Mouse (Mus musculus) midbrain, postnatal 0 days (tissue): Measurements from ENCODE around the gene Trim62. TPM values are rescaled to one million over a fixed set of nuclear protein-coding genes. Genes with fewer than 3 reads are reported as not detected.

Source experiments
- ATAC-seq: fragments of 200-750 bp; cut with Nextera tagmentation; 2 replicates; pipeline ENCODE4 v1.8.0; 2017; ENCODE audit warnings: moderate number of reproducible peaks, mild to moderate bottlenecking, moderate TSS enrichment, moderate library complexity; ENCODE audit not compliant: low FRiP score
- DNase-seq: peaks from one replicate; pipeline ENCODE4 v3.0.0-alpha.2; 2015; ENCODE audit warnings: low spot score
- H3K27ac ChIP-seq: fragments of 300-500 bp; sonication (generic); 2 replicates; pipeline ENCODE4 v1.5.1; 2014; ENCODE audit warnings: low read depth, mild to moderate bottlenecking, low read length, mixed read lengths
- H3K27me3 ChIP-seq: fragments of 300-500 bp; sonication (generic); 2 replicates; pipeline ENCODE4 v1.6.1; 2014; ENCODE audit warnings: low read length, control low read depth, mixed read lengths; ENCODE audit not compliant: insufficient read depth
- H3K36me3 ChIP-seq: fragments of 300-500 bp; sonication (generic); 2 replicates; pipeline ENCODE4 v1.6.1; 2014; ENCODE audit warnings: low read length, control low read depth, mixed read lengths; ENCODE audit not compliant: insufficient read depth
- H3K4me1 ChIP-seq: fragments of 300-500 bp; sonication (generic); 2 replicates; pipeline ENCODE4 v1.6.1; 2014; ENCODE audit warnings: mild to moderate bottlenecking, control low read depth, antibody characterized with exemption, low read length, mixed read lengths; ENCODE audit not compliant: insufficient read depth
- H3K4me2 ChIP-seq: fragments of 300-500 bp; sonication (generic); 2 replicates; pipeline ENCODE4 v1.6.1; 2014; ENCODE audit warnings: low read depth, mild to moderate bottlenecking, low read length, mixed read lengths; ENCODE audit not compliant: poor library complexity, severe bottlenecking
- H3K4me3 ChIP-seq: fragments of 300-500 bp; sonication (generic); 2 replicates; pipeline ENCODE4 v1.5.1; 2014; ENCODE audit warnings: low read depth, mild to moderate bottlenecking, low read length, moderate library complexity
- H3K9ac ChIP-seq: fragments of 300-500 bp; sonication (generic); replicated peaks from 2 replicates; pipeline ENCODE4 v1.6.1; 2014; ENCODE audit warnings: mild to moderate bottlenecking, low read length, moderate library complexity, mixed read lengths; ENCODE audit not compliant: poor library complexity, severe bottlenecking
- H3K9me3 ChIP-seq: fragments of 300-500 bp; sonication (generic); 2 replicates; pipeline ENCODE4 v1.6.1; 2016; ENCODE audit warnings: low read length, control low read depth
- CTCF ChIP-seq: IDR thresholded peaks from 2 replicates; pipeline ENCODE4 v1.5.1; 2016; ENCODE audit warnings: antibody characterized with exemption, mild to moderate bottlenecking
- WGBS: fragments of 180-500 bp; shearing (Covaris S2); extraction: QIAGEN DNeasy Blood & Tissue Kit; methylation state at CpG from one replicate; pipeline ENCODE4 v1.1.7; 2014; 5-methylcytosine and 5-hydroxymethylcytosine counted together
- polyA plus RNA-seq: library from polyadenylated mRNA; unstranded; fragments of >200 nt; fragmentation: Nextera tagmentation; extraction: Ambion mirVana; gene quantifications from 2 replicates; pipeline ENCODE4 v1.2.1, GENCODE M21; 2015
- total RNA-seq: library from RNA; depleted of rRNA; stranded (reverse); fragments of >200 nt; gene quantifications from 2 replicates; pipeline ENCODE4 v1.2.3, GENCODE M21; 2014

Gene Trim62
- total and polyA plus RNA-seq, 2 experiments from 2014 or later: 25.2 to 26.8 TPM

DNA sequence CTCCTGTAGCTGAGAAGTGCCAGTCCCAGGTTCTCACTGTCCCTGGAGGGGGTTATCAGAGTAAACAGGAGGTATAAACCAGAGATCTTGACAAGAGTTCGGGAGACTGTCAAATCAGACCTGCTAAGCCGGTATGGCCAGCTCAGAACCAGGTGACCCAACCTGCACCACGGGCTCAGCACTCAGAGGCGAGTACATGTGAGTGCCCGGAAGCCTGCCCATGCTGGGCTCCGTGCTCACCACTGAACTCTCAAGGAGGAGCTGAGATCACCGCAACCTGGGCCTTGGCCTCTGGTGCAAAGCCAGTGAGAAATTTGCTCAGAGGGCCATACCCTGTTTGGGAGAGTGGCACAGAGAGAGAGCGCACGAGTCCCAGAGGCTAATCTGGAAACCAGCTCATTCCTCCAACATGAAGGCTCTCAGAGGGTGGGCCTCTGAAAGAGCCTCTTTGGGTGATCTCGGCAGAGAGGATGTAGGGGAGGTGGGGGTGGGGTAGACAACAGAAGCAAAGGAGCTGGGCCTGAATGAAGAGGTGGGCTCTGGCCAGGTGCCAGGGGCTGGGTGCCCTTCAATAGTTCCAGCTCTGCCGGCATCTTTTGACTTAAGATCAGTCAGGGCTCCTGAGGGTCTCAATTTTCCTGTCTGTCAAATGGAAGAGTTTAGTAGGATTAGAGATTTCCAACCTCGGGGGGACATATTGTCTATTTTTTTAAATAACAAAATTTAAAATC lies 24.0 kb downstream of the Trim62 start:
- DNase-seq (no peak), ATAC-seq (no peak)
- Histone ChIP-seq H3K4me1 (no peaks in the 10 kb centered on the region), H3K27ac (no peak overlapping the region), H3K4me3 (no peak overlapping the region), H3K9ac (no peak overlapping the region), H3K36me3 (peaks cover 39% of the 10 kb centered on the region), H3K27me3 (no peaks in the 10 kb centered on the region), H3K9me3 (no peaks in the 10 kb centered on the region), H3K4me2 (no peak overlapping the region)
- 72% methylated on average over 12 of the region's 12 CpGs for WGBS
- TF ChIP-seq CTCF: no peak

DNA sequence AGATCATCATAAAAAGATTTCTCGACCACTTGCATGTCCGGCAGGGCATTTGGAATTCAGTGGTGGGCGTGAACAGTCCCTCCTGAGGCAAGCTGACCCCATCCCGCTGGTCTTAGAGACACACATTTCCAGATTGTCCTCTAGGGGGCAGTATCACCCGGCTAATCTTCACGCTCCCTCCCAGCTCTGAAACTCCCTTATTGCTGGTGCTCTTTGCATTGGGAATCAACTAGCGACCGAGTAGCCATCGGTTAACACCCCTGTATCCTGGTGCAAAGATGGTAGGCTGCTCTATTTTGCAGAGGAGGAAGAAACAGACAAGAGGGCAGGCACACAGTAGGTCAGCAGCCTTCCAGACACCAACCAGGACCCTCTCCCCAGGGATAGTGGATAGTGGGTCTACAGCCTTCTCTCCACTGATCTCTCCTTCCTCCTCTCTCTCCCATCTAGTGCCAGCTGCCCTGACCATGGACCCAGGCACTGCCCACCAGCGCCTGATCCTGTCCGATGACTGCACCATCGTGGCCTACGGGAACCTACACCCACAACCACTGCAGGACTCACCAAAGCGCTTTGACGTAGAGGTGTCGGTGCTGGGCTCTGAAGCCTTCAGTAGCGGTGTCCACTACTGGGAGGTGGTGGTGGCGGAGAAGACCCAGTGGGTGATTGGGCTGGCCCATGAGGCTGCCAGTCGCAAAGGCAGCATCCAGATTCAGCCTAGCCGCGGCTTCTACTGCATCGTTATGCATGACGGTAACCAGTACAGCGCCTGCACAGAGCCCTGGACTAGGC lies 25.4 kb downstream of the Trim62 start:
- H3K9ac ChIP-seq: no peak overlapping the region
- no peaks in the 10 kb centered on the region for H3K9me3 ChIP-seq
- no peak overlapping the region for H3K4me3 ChIP-seq
- H3K4me2 ChIP-seq: no peak overlapping the region
- peak; percentile 81 for DNase-seq
- H3K27me3 ChIP-seq: no peaks in the 10 kb centered on the region
- TF ChIP-seq CTCF: peak; percentile 86
- H3K27ac ChIP-seq: no peak overlapping the region
- WGBS: 65% methylated on average over 24 of the region's 24 CpGs
- ATAC-seq: 0 out of 2 replicates have a peak, but pooled peaks have one; percentile 44
- no peaks in the 10 kb centered on the region for H3K4me1 ChIP-seq
- H3K36me3 ChIP-seq: peaks cover 28% of the 10 kb centered on the region

- Histone ChIP-seq H3K27ac (no peak overlapping the region), H3K9ac (no peak overlapping the region), H3K27me3 (no peaks in the 10 kb centered on the region), H3K4me3 (no peak overlapping the region), H3K4me1 (no peaks in the 10 kb centered on the region), H3K4me2 (no peak overlapping the region), H3K9me3 (no peaks in the 10 kb centered on the region), H3K36me3 (peaks cover 25% of the 10 kb centered on the region)
- peak; percentile 65 for DNase-seq
- 76% methylated on average over 14 of the region's 14 CpGs for WGBS
- TF ChIP-seq CTCF: no peak
- no peak for ATAC-seq
These were observed 26.0 kb downstream of the Trim62 start for GRCm38 (mm10) chr4:128909378-128909831.

DNA sequence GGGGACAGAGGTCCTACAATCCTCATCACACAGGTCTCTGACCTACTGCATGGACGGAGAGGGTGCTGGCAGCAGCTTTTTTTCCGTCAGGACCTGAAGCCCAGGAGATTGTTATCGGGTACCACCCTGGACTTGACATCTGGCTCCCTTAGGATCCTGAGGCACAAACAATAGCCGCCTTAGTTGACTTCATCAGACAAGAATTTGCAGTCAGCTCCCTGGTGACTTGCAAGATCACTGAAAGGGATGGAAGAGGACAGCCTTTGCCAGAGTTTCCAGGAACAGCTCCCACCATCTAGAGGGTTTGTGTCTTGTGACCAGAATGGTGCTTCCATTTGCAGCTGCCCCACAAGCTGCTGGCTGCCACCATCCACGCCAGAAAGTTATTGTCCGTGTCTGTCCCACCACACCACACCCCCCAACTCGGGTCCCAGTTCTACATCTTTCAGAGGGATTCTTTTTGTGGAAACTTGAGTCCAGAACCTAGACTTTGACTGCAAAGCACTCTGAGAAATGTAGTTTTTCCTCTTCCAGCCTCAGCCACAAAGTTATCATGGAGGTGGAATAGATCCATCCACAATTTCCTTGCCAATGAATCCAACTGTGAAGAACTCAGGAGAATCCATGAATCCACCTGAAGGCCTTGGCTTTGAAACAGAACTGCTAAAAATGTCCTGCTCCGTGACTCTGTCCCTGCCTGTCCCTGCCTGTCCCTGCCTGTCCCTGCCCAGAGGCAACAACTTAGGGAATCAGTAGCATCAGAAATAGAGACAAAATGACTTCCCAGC lies 27.1 kb downstream of the Trim62 start:
- H3K9me3 ChIP-seq: no peaks in the 10 kb centered on the region
- H3K4me2 ChIP-seq: no peak overlapping the region
- H3K9ac ChIP-seq: no peak overlapping the region
- 73% methylated on average over 8 of the region's 8 CpGs for WGBS
- no peak overlapping the region for H3K27ac ChIP-seq
- peaks cover 22% of the 10 kb centered on the region for H3K36me3 ChIP-seq
- no peak for TF ChIP-seq CTCF
- H3K27me3 ChIP-seq: no peaks in the 10 kb centered on the region
- no peak overlapping the region for H3K4me3 ChIP-seq
- ATAC-seq: no peak
- H3K4me1 ChIP-seq: no peaks in the 10 kb centered on the region
- DNase-seq: no peak

DNA sequence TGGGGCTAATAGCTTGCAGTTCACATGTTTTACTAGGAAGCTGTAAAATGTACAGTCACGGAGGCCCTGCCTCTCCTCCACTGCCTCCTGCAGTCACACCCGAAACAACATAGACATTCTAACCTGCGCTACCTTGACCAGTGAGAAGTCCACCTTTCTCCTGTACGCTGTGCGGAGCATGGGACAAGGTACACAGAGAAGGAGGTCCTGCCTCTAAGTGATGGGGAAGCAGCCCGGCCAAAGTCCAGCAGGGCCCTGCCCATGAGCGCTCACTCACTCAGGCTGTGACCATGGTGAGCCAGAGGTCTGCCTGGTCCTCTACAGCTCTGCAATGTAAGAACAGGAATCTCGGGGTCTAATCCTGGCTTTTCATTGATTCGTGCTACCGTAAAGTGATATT lies 28.7 kb downstream of the Trim62 start:
- no peak for TF ChIP-seq CTCF
- peaks cover 19% of the 10 kb centered on the region; the same call in 1 of the 2 replicates for H3K36me3 ChIP-seq
- 92% methylated on average over 10 of the region's 10 CpGs for WGBS
- DNase-seq (no peak), ATAC-seq (no peak)
- no peak overlapping the region for H3K4me2 ChIP-seq
- no peaks in the 10 kb centered on the region for H3K27me3 ChIP-seq
- H3K27ac ChIP-seq: no peak overlapping the region
- no peaks in the 10 kb centered on the region for H3K4me1 ChIP-seq
- H3K9ac ChIP-seq: no peak overlapping the region
- H3K9me3 ChIP-seq: no peaks in the 10 kb centered on the region
- H3K4me3 ChIP-seq: no peak overlapping the region
